Mouse (Mus musculus): ENCODE results near the gene Sv2a. TPM values are rescaled to one million over a fixed set of nuclear protein-coding genes. Genes with fewer than 3 reads are reported as not detected.
A peak's percentile ranks its signal among the peaks of the same experiment; 100 is the strongest.
"Not testable (repeated sequence)": the region's sequence is repeated elsewhere in the genome, so short reads cannot be mapped to it uniquely, and the experiment has no call there.

Sv2a gene
- polyA plus RNA-seq, 1 experiment from 2014 or later = 6.4 TPM

- H3K4me2 ChIP-seq; H3K9me3 ChIP-seq; H3K27me3 ChIP-seq (replicated peaks); H3K27ac ChIP-seq; ATAC-seq (ENCODE audit: insufficient read depth, low FRiP score, low read depth); H3K36me3 ChIP-seq; H3K9ac ChIP-seq; H3K4me1 ChIP-seq; H3K4me3 ChIP-seq (replicated peaks): not testable (repeated sequence)
- 26% methylated on average over 8 of the region's 8 CpGs for WGBS
Measured at GRCm38 (mm10) chr3:96198601-96199251, 17.8 kb downstream of the Sv2a start.

GRCm38 (mm10) chr3:96199731-96200130 is 18.8 kb downstream of the Sv2a start:
- Histone ChIP-seq H3K27ac (no peak overlapping the region), H3K4me2 (no peak overlapping the region), H3K9ac (no peak overlapping the region), H3K4me1 (0 out of 2 replicates have a peak, but pooled peaks cover 9% of the 10 kb centered on the region), H3K4me3 (replicated peaks) (no peak overlapping the region), H3K9me3 (no peaks in the 10 kb centered on the region), H3K27me3 (replicated peaks) (no peaks in the 10 kb centered on the region), H3K36me3 (no peaks in the 10 kb centered on the region)
- ATAC-seq (ENCODE audit: insufficient read depth, low FRiP score, low read depth) = no peak
- 62% methylated on average over 2 of the region's 2 CpGs for WGBS

GRCm38 (mm10) chr3:96207819-96208218 is 26.9 kb downstream of the Sv2a start:
- Histone ChIP-seq H3K4me3 (replicated peaks) (no peak overlapping the region), H3K36me3 (no peaks in the 10 kb centered on the region), H3K9ac (no peak overlapping the region), H3K27ac (no peak overlapping the region), H3K4me1 (no peaks in the 10 kb centered on the region), H3K9me3 (no peaks in the 10 kb centered on the region), H3K27me3 (replicated peaks) (no peaks in the 10 kb centered on the region), H3K4me2 (no peak overlapping the region)
- ATAC-seq (ENCODE audit: insufficient read depth, low FRiP score, low read depth) = no peak
- WGBS = 69% methylated on average over 3 of the region's 3 CpGs

GRCm38 (mm10) chr3:96209242-96209641 is 28.3 kb downstream of the Sv2a start:
- Histone ChIP-seq H3K4me2 (no peak overlapping the region), H3K27ac (no peak overlapping the region), H3K4me3 (replicated peaks) (no peak overlapping the region), H3K36me3 (no peaks in the 10 kb centered on the region), H3K9me3 (no peaks in the 10 kb centered on the region), H3K9ac (no peak overlapping the region), H3K4me1 (no peaks in the 10 kb centered on the region), H3K27me3 (replicated peaks) (no peaks in the 10 kb centered on the region)
- 22% methylated on average over 15 of the region's 15 CpGs for WGBS
- 0 out of 2 replicates have a peak, but pooled peaks have one; percentile 27 for ATAC-seq (ENCODE audit: insufficient read depth, low FRiP score, low read depth)

GRCm38 (mm10) chr3:96219191-96219641 is 38.3 kb downstream of the Sv2a start:
- H3K27me3 ChIP-seq (replicated peaks) = no peaks in the 10 kb centered on the region
- H3K4me2 ChIP-seq = peak overlapping the region; percentile 74
- ATAC-seq (ENCODE audit: insufficient read depth, low FRiP score, low read depth) = no peak

GRCm38 (mm10) chr3:96219661-96220130 is 38.7 kb downstream of the Sv2a start, which contains the start of the genes Bola1 and Hist2h2ab:
Gene Bola1, minus strand, starts transcription at chr3:96219709.
Gene Hist2h2ab, plus strand, starts transcription at chr3:96219865.
- under 1% methylated on average over 37 of the region's 37 CpGs for WGBS
- Histone ChIP-seq H3K4me1 (peaks cover 6% of the 10 kb centered on the region; the same call in 1 of the 2 replicates), H3K9me3 (no peaks in the 10 kb centered on the region), H3K9ac (peak within 1 kb of the TSS; percentile 85), H3K36me3 (no peaks in the 10 kb centered on the region), H3K4me2 (peak within 1 kb of the TSS; percentile 74), H3K27ac (peak within 1 kb of the TSS; percentile 98), H3K27me3 (replicated peaks) (no peaks in the 10 kb centered on the region), H3K4me3 (replicated peaks) (peak within 1 kb of the TSS; percentile 64)
- ATAC-seq (ENCODE audit: insufficient read depth, low FRiP score, low read depth) = peak; percentile 75

More at GRCm38 (mm10) chr3:96219191-96219641, 38.3 kb downstream of the Sv2a start:
- Histone ChIP-seq H3K9me3 (no peaks in the 10 kb centered on the region), H3K27ac (peak overlapping the region; percentile 98), H3K9ac (peak overlapping the region; percentile 58), H3K4me3 (replicated peaks) (peak overlapping the region; percentile 64), H3K4me1 (peaks cover 6% of the 10 kb centered on the region; the same call in 1 of the 2 replicates), H3K36me3 (no peaks in the 10 kb centered on the region)
- WGBS = under 1% methylated on average over 12 of the region's 12 CpGs

- not testable (repeated sequence) for ATAC-seq (ENCODE audit: insufficient read depth, low FRiP score, low read depth); H3K4me1 ChIP-seq; H3K36me3 ChIP-seq; H3K9me3 ChIP-seq; H3K27me3 ChIP-seq (replicated peaks)
- peak overlapping the region; percentile 64 for H3K4me3 ChIP-seq (replicated peaks)
- H3K4me2 ChIP-seq = peak overlapping the region; percentile 74
- under 1% methylated on average over 28 of the region's 47 CpGs for WGBS
- peak overlapping the region; percentile 85 for H3K9ac ChIP-seq
- H3K27ac ChIP-seq = peak overlapping the region; percentile 98
Measured at GRCm38 (mm10) chr3:96220131-96220764, 39.3 kb downstream of the Sv2a start.

GRCm38 (mm10) chr3:96220765-96221639 is 40.1 kb downstream of the Sv2a start, which contains the start of the genes Hist2h2ac and Hist2h2be:
Gene Hist2h2ac, minus strand, starts transcription at chr3:96220880.
Gene Hist2h2be, plus strand, starts transcription at chr3:96221119.
- Histone ChIP-seq H3K9ac (peak within 1 kb of the TSS; percentile 85), H3K4me2 (peak within 1 kb of the TSS; percentile 74), H3K4me1 (peaks cover 6% of the 10 kb centered on the region; the same call in 1 of the 2 replicates), H3K9me3 (no peaks in the 10 kb centered on the region), H3K27ac (peak within 1 kb of the TSS; percentile 98), H3K4me3 (replicated peaks) (peak within 1 kb of the TSS; percentile 64), H3K27me3 (replicated peaks) (no peaks in the 10 kb centered on the region), H3K36me3 (no peaks in the 10 kb centered on the region)
- under 1% methylated on average over 43 of the region's 43 CpGs for WGBS
- ATAC-seq (ENCODE audit: insufficient read depth, low FRiP score, low read depth) = peak; percentile 94

GRCm38 (mm10) chr3:96221640-96222038 is 40.7 kb downstream of the Sv2a start:
- ATAC-seq (ENCODE audit: insufficient read depth, low FRiP score, low read depth) = no peak
- H3K36me3 ChIP-seq = no peaks in the 10 kb centered on the region
- H3K27me3 ChIP-seq (replicated peaks) = no peaks in the 10 kb centered on the region
- no peaks in the 10 kb centered on the region for H3K9me3 ChIP-seq
- WGBS = 26% methylated on average over 9 of the region's 9 CpGs
- H3K4me2 ChIP-seq = peak overlapping the region; percentile 74
- peak overlapping the region; percentile 46; the same call in 1 of the 2 replicates for H3K9ac ChIP-seq
- peaks cover 6% of the 10 kb centered on the region; the same call in 1 of the 2 replicates for H3K4me1 ChIP-seq
- H3K27ac ChIP-seq = peak overlapping the region; percentile 98
- H3K4me3 ChIP-seq (replicated peaks) = peak overlapping the region; percentile 64

- Histone ChIP-seq H3K9me3 (no peaks in the 10 kb centered on the region), H3K4me3 (replicated peaks) (no peak overlapping the region), H3K9ac (no peak overlapping the region), H3K27ac (no peak overlapping the region), H3K4me1 (peaks cover 6% of the 10 kb centered on the region; the same call in 1 of the 2 replicates), H3K36me3 (no peaks in the 10 kb centered on the region), H3K27me3 (replicated peaks) (no peaks in the 10 kb centered on the region), H3K4me2 (peak overlapping the region; percentile 74)
- ATAC-seq (ENCODE audit: insufficient read depth, low FRiP score, low read depth) = no peak
- 87% methylated on average over 4 of the region's 4 CpGs for WGBS
Measured at GRCm38 (mm10) chr3:96222774-96223173, 41.8 kb downstream of the Sv2a start.

GRCm38 (mm10) chr3:96225421-96225820 is 44.5 kb downstream of the Sv2a start:
- Histone ChIP-seq H3K9ac (no peak overlapping the region), H3K4me1 (no peaks in the 10 kb centered on the region), H3K4me2 (no peak overlapping the region), H3K9me3 (no peaks in the 10 kb centered on the region), H3K27ac (no peak overlapping the region), H3K27me3 (replicated peaks) (no peaks in the 10 kb centered on the region), H3K4me3 (replicated peaks) (no peak overlapping the region), H3K36me3 (no peaks in the 10 kb centered on the region)
- 52% methylated on average over 2 of the region's 2 CpGs for WGBS
- no peak for ATAC-seq (ENCODE audit: insufficient read depth, low FRiP score, low read depth)

Data from stomach, embryonic 15.5 days (tissue).